Mouse (Mus musculus): ENCODE measurements around the gene Phactr2.

The Phactr2 gene

GRCm38 (mm10) chr10:13333781-13334180 is 140.4 kb downstream of the Phactr2 start:
- no peak for DNase-seq (ENCODE audit: extremely low spot score, low read depth, low spot score)

- DNase-seq (ENCODE audit: extremely low spot score, low read depth, low spot score): no peak
Observed at GRCm38 (mm10) chr10:13332985-13333384, 141.2 kb downstream of the Phactr2 start.

- no peak for DNase-seq (ENCODE audit: extremely low spot score, low read depth, low spot score)
Observed at GRCm38 (mm10) chr10:13331405-13332032, 142.7 kb downstream of the Phactr2 start.

GRCm38 (mm10) chr10:13328602-13329001 is 145.6 kb downstream of the Phactr2 start:
- no peak for DNase-seq (ENCODE audit: extremely low spot score, low read depth, low spot score)

- DNase-seq (ENCODE audit: extremely low spot score, low read depth, low spot score): no peak
Observed at GRCm38 (mm10) chr10:13326149-13326873, 147.9 kb downstream of the Phactr2 start.

GRCm38 (mm10) chr10:13323806-13324411 is 150.3 kb downstream of the Phactr2 start:
- no peak for DNase-seq (ENCODE audit: extremely low spot score, low read depth, low spot score)

- no peak for DNase-seq (ENCODE audit: extremely low spot score, low read depth, low spot score)
Observed at GRCm38 (mm10) chr10:13323139-13323805, 150.9 kb downstream of the Phactr2 start.

GRCm38 (mm10) chr10:13314999-13315398 is 159.2 kb downstream of the Phactr2 start:
- DNase-seq (ENCODE audit: extremely low spot score, low read depth, low spot score): no peak

- DNase-seq (ENCODE audit: extremely low spot score, low read depth, low spot score): no peak
Observed at GRCm38 (mm10) chr10:13312576-13312975, 161.6 kb downstream of the Phactr2 start.

GRCm38 (mm10) chr10:13311612-13312011 is 162.6 kb downstream of the Phactr2 start:
- DNase-seq (ENCODE audit: extremely low spot score, low read depth, low spot score): no peak

GRCm38 (mm10) chr10:13310075-13310474 is 164.1 kb downstream of the Phactr2 start:
- no peak for DNase-seq (ENCODE audit: extremely low spot score, low read depth, low spot score)

GRCm38 (mm10) chr10:13304641-13305241 is 169.5 kb downstream of the Phactr2 start:
- no peak for DNase-seq (ENCODE audit: extremely low spot score, low read depth, low spot score)

GRCm38 (mm10) chr10:13303271-13304265 is 170.6 kb downstream of the Phactr2 start:
- no peak for DNase-seq (ENCODE audit: extremely low spot score, low read depth, low spot score)

- DNase-seq (ENCODE audit: extremely low spot score, low read depth, low spot score): no peak
Observed at GRCm38 (mm10) chr10:13300601-13301000, 173.6 kb downstream of the Phactr2 start.

- no peak for DNase-seq (ENCODE audit: extremely low spot score, low read depth, low spot score)
Observed at GRCm38 (mm10) chr10:13300196-13300595, 174.0 kb downstream of the Phactr2 start.

- DNase-seq (ENCODE audit: extremely low spot score, low read depth, low spot score): no peak
Observed at GRCm38 (mm10) chr10:13294886-13295285, 179.3 kb downstream of the Phactr2 start.

- no peak for DNase-seq (ENCODE audit: extremely low spot score, low read depth, low spot score)
Observed at GRCm38 (mm10) chr10:13292026-13292425, 182.2 kb downstream of the Phactr2 start.

GRCm38 (mm10) chr10:13289252-13289961 is 184.8 kb downstream of the Phactr2 start:
- no peak for DNase-seq (ENCODE audit: extremely low spot score, low read depth, low spot score)

- no peak for DNase-seq (ENCODE audit: extremely low spot score, low read depth, low spot score)
Observed at GRCm38 (mm10) chr10:13288296-13288695, 185.9 kb downstream of the Phactr2 start.

Measured in hindlimb bud, embryonic 11.5 days (tissue).